Mouse (Mus musculus) gastrocnemius, postnatal 10 days (tissue): ENCODE measurements around the gene Serp2. TPM values are rescaled to one million over a fixed set of nuclear protein-coding genes. Genes with fewer than 3 reads are reported as not detected.
A peak's percentile ranks its signal among the peaks of the same experiment; 100 is the strongest.

Experiments
- DNase-seq: peaks from one replicate; pipeline ENCODE4 v3.0.0; 2021; ENCODE audit warnings: mixed read lengths
- long read RNA-seq, 2 experiments: library from polyadenylated mRNA; stranded (forward); transcript quantifications; one replicate each; pipeline ENCODE4 v2.0.0; 2021
- total RNA-seq, 2 experiments: library from RNA; stranded (reverse); gene quantifications; 2 replicates each; pipeline ENCODE4 v1.2.3; 2021

The Serp2 gene
- 1 to 10 TPM; 1.8 to 2.4 TPM for total RNA-seq
- long read RNA-seq, experiment 1, partial matches to known transcripts: 0 of 1 reads
- long read RNA-seq, experiment 1, other reads (novel, unspliced or antisense): 0 of 1 reads
- long read RNA-seq, experiment 2, partial matches to known transcripts: 1 of 2 reads
- long read RNA-seq, experiment 2, other reads (novel, unspliced or antisense): 0 of 2 reads

GRCm38 (mm10) chr14:76556852-76557208 is at the start of gene Serp2:
Gene Serp2, minus strand, starts transcription at chr14:76556889.
- DNase-seq: no peak

- no peak for DNase-seq
Observed at GRCm38 (mm10) chr14:76605931-76606534, 49.3 kb upstream of the Serp2 start.

- DNase-seq: no peak
Observed at GRCm38 (mm10) chr14:76604012-76604411, 47.3 kb upstream of the Serp2 start.

GRCm38 (mm10) chr14:76601654-76602053 is 45.0 kb upstream of the Serp2 start:
- DNase-seq: no peak

GRCm38 (mm10) chr14:76600391-76600790 is 43.7 kb upstream of the Serp2 start:
- DNase-seq: no peak

GRCm38 (mm10) chr14:76599706-76600105 is 43.0 kb upstream of the Serp2 start:
- no peak for DNase-seq

GRCm38 (mm10) chr14:76598518-76599216 is 42.0 kb upstream of the Serp2 start:
- DNase-seq: peak; percentile 27

- DNase-seq: no peak
Observed at GRCm38 (mm10) chr14:76597751-76598150, 41.1 kb upstream of the Serp2 start.

GRCm38 (mm10) chr14:76595048-76595859 is 38.6 kb upstream of the Serp2 start:
- no peak for DNase-seq

GRCm38 (mm10) chr14:76594351-76594885 is 37.7 kb upstream of the Serp2 start:
- DNase-seq: no peak

GRCm38 (mm10) chr14:76593630-76594193 is 37.0 kb upstream of the Serp2 start:
- DNase-seq: no peak

GRCm38 (mm10) chr14:76592721-76593120 is 36.0 kb upstream of the Serp2 start:
- DNase-seq: no peak

GRCm38 (mm10) chr14:76592090-76592489 is 35.4 kb upstream of the Serp2 start:
- DNase-seq: no peak

GRCm38 (mm10) chr14:76590134-76590533 is 33.4 kb upstream of the Serp2 start:
- no peak for DNase-seq

- no peak for DNase-seq
Observed at GRCm38 (mm10) chr14:76589671-76590070, 33.0 kb upstream of the Serp2 start.

- no peak for DNase-seq
Observed at GRCm38 (mm10) chr14:76585831-76586405, 29.2 kb upstream of the Serp2 start.

- DNase-seq: no peak
Observed at GRCm38 (mm10) chr14:76583985-76584384, 27.3 kb upstream of the Serp2 start.

GRCm38 (mm10) chr14:76581974-76582922 is 25.6 kb upstream of the Serp2 start:
- DNase-seq: no peak

- no peak for DNase-seq
Observed at GRCm38 (mm10) chr14:76579660-76580061, 23.0 kb upstream of the Serp2 start.

GRCm38 (mm10) chr14:76577840-76578239 is 21.2 kb upstream of the Serp2 start:
- DNase-seq: no peak

GRCm38 (mm10) chr14:76570292-76570691 is 13.6 kb upstream of the Serp2 start:
- DNase-seq: no peak
